Mouse (Mus musculus): ENCODE results near the gene Zfp106.
"Not testable (repeated sequence)": the region's sequence is repeated elsewhere in the genome, so short reads cannot be mapped to it uniquely, and the experiment has no call there.

Zfp106 gene

DNA sequence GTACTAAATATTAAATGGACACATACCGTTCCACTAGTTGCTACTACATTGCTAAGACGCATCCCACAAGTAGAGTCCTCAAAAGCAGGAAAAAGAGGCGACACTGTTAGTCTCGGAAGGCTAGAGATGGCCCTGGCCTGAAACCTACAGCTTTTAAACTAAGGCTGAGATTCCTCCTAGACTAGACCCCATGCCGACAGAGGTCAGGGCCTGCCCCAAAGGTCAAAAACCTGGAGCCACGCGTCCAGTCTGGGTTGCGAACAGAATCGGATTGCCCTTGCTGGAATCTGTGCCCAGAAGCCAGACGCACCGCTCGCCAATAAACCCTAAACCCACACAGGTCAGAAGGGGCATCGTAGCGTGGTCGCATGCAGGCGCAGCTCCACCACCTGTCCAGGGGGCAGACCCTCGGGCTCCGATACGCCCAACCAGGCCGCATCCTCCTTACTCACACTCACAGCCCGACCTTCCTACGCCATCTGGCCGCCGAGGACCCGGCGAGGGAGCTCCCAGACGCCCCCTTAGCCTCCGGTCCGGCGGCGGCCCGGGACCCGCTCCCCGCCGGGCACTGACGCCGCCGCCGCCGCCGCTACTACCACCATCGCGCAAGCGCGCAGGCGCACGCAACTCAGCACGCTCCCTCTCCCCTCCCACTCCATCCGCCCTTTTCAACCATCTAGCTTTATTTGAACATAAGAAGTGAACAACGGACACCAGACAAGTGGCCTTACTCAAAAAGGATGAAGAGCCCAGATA lies at the start of gene Zfp106:
Zfp106 (minus strand) TSS at position 609 of the 756 bp plus-strand sequence.
- DNase-seq (ENCODE audit: low spot score in 2 of 2), result peak; percentile 65 to 89

DNA sequence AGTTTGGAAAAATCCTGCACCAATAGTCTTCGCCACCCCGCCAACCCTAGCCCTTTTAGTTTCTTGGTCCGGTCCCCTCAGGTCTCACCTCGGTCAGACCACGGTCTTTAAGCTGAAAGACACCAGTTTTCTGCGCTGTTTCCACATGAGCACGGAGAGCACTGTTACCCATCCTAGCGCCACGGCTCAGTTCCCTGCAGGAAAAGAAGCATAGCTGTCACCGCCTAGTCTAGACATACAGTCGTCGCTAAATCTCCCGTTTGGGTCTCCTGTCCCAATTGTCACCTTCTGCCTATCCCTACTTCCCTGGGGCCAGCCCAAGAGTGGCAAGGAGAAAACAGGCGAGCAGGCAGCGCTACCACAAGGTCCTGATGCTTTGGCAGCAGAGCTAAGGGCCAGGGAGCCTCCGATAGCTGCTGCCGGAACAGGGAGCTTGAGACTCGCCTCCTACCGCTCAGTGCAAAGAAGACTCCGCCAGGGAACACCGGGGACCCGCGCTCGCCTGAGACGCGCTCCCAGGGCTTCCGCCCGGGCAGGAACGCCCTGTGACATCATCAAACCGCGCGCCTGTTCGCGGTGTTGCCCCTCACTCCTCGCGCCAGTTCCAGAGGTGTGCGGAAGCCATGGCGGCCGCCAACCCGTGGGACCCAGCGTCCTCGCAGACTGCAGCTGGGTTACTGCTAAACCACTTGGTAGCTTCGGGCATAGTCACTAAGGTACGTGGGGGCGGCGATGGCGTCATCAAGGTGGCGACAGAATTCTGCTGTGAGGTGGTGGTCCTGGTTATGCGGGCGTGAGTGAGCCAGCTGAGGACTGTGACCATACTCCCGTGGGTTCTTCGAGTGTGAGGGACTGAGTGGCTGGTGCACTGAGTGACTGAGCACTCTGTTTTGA lies 45.4 kb upstream of the Zfp106 start, which contains the start of the genes Haus2 and Lrrc57:
Haus2 (plus strand) TSS at position 554 of the 894 bp plus-strand sequence.
Lrrc57 (minus strand) TSS at position 691 of the 894 bp plus-strand sequence.
- DNase-seq (ENCODE audit: low spot score in 2 of 2), result peak; percentile 81 to 89

DNA sequence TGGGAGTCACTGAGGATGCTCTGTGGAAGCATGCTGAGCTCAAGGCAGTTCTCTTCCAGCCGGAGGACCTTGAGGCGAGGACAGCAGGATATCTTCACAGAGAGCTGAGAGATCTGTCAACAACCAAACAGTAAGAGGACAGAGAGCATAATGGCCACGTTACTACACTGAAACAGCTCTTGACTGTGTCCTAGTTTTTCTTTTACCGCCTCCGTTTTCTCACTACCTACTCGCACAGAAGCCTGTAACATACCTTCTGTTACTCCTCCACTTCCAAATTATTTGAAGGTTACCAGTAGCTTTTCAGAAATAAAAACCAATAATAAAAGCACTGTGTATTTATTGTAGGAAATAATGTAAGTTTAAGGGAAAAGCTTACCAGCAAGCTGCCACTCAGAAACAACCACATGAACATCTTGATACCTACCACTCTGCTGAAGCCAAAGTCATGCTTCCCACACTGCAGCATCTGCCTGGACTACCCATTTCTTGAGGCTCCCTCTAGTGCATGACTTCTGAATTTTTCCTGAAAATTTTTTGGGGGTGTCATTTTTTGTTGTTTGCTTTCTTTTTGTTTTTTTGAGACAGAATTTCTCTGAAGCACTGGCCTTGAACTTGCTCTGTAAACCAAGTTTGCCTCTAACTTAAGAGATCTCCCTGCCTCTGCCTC lies 42.5 kb upstream of the Zfp106 start:
- DNase-seq (ENCODE audit: low spot score in 2 of 2), result peak in 1 of 2 experiments; percentile 57

GRCm38 (mm10) chr2:120599506-120599905 lies 35.9 kb upstream of the Zfp106 start:
- no peak for DNase-seq (ENCODE audit: low spot score in 2 of 2)

DNA sequence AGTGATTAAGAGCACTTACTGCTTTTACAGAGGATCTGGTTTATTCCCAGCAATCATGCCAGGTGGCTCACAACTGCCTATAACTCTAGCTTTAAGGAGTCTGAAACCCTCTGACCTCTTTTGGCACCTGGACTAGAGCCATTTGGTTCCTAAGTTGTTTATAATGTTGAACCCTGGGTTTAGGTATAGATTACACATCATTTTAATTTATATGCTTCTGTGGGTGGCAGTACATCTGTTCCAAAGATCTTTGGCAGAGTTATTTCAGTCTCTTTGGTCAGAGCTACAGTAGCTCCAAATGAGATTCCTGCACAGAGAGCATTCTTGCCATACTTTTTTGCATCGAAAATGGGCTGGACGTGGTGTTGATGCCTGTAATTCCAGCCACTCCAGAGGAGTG lies 34.1 kb upstream of the Zfp106 start:
- peak in 1 of 2 experiments; percentile 39 for DNase-seq (ENCODE audit: low spot score in 2 of 2)

DNA sequence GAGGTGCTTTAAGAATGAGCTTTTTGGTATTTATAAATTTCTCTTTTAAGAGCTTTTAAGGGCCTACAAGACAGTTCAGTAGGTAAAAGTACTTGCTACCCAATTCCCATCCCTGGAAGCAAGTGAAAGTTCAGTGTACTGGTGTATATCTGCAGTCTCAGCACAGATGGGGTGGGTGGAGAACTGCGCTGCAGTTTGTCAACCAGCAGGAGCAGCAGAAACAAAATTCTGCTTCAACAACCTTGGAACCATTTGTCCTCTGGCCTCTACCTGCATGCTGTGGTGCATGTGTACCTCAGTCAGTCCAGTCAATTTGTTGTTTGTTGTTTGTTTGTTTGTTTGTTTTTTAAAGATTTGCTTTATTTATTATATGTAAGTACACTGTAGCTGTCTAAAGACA lies 28.6 kb upstream of the Zfp106 start:
- DNase-seq (ENCODE audit: low spot score in 2 of 2), result no peak

- peak in 1 of 2 experiments; percentile 85 for DNase-seq (ENCODE audit: low spot score in 2 of 2)
Measured at GRCm38 (mm10) chr2:120589759-120590158, 26.1 kb upstream of the Zfp106 start.

DNA sequence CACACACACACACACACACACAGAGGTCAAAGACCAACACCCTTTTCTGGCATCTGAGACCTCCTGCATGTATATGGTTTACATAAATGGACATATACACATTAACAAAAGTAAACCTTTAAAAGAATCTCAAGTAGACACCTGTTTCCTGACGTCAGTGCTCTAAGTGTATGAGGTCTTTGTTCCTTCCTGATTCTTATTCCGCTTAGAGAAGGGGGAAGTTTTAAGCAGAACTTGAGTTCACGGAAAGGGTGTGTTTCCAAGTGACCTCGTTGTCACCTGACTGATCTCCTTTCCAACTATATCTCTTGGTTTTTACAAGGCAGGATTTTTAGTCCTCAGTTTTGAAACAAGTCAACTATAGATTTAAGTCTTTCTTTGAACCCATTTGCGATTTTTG lies 14.6 kb upstream of the Zfp106 start:
- DNase-seq (ENCODE audit: low spot score in 2 of 2), result no peak

- no peak for DNase-seq (ENCODE audit: low spot score in 2 of 2)
Measured at GRCm38 (mm10) chr2:120577799-120578198, 14.2 kb upstream of the Zfp106 start.

GRCm38 (mm10) chr2:120575978-120576377 lies 12.3 kb upstream of the Zfp106 start:
- DNase-seq (ENCODE audit: low spot score in 2 of 2), result no peak

GRCm38 (mm10) chr2:120575121-120575520 lies 11.5 kb upstream of the Zfp106 start:
- no peak for DNase-seq (ENCODE audit: low spot score in 2 of 2)

GRCm38 (mm10) chr2:120572161-120572560 lies 8.5 kb upstream of the Zfp106 start:
- DNase-seq (ENCODE audit: low spot score in 2 of 2), result not testable (repeated sequence)

DNA sequence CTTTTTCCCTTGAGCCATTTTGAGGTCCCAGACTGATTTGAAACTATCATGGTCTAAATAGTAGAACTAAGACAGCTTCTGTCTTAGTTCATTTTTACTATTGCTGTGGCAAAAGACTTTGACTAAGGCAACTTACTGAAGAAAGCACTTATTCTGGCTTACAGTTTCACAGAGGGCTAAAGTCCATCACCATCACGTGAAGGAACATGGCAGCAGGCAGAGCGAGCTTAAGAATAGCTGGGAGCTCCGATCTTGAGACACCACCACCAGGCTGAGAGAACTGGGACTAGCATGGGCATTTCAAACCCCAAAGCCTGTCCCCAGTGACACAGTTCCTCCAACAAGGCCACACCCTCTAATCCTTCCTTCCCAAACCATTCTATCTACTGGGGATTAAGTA lies 7.4 kb upstream of the Zfp106 start:
- DNase-seq (ENCODE audit: low spot score in 2 of 2), result no peak

DNA sequence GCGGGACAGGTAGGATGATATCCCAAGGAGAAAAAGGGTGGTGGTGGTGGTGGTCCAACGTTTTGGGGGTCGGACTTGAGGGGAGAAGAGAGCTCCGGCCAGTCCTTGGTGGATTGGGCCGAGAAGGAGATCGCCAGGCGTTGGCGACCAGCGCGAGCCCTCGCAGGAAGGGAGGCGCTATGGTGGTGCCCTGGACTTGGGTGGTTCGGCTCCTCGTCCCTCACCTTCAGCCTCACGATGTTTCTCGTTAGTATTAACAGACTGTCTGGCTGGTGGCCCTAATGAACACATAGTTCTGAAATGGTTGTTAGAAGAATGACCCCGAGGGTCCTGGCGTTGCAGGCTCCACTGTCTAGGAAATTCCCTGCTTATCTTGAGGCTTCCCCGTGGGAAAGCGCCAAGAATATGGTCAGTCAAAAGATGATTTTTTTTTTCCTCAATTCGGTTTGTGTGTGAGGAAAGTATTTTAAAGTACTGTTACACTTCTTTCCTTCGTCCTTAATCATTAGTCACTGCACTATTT lies 4.2 kb upstream of the Zfp106 start:
- DNase-seq (ENCODE audit: low spot score in 2 of 2), result no peak

GRCm38 (mm10) chr2:120566886-120567797 lies 3.5 kb upstream of the Zfp106 start, which contains the start of gene Snap23:
Gene Snap23, plus strand, starts transcription at chr2:120567671.
- peak; percentile 85 to 94 for DNase-seq (ENCODE audit: low spot score in 2 of 2)

DNA sequence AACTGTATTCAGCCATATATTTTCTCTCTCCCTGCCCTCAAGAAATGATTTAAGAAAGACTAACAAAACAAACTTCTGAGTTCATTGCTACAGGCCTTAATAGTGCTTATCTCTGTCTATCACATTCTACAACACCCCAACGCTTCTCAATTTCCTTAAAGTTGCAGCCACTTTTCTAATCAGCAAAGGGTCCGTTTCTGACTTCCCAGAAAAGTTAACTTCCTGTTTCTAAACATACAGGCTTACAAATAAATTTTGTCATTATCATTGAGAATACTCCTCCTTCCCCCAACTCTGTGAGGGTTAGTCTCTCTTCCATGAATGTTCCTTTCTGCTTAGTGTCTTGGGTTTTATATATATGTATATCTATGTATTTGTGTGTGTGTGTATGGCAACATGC lies 1.7 kb upstream of the Zfp106 start:
- DNase-seq (ENCODE audit: low spot score in 2 of 2), result no peak

DNA sequence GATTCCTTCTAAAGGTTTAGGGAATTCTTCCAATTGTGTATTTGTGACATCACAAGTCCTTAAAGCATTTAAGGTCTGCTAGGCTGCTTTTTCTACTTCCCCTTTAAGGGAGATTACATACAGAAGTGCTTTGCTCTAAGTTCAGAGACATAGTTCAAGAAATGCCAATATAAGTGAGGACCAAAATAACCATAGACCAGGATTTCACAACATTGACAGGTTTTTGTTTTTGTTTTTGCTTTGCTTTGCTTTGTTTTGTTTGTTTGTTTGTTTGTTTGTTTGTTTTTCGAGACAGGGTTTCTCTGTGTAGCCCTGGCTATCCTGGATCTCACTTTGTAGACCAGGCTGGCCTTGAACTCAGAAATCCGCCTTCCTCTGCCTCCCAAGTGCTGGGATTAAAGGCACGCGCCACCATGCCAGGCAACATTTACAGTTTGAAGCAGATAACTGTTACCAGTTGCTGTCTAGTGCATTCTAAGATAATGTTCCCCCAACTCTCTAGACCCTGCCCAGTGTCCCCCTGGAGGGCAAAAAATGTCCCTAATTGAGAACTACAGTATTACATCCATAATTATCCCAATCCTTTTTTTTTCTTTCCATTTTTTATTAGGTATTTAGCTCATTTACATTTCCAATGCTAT lies 1.0 kb upstream of the Zfp106 start:
- DNase-seq (ENCODE audit: low spot score in 2 of 2), result not testable (repeated sequence)

DNA sequence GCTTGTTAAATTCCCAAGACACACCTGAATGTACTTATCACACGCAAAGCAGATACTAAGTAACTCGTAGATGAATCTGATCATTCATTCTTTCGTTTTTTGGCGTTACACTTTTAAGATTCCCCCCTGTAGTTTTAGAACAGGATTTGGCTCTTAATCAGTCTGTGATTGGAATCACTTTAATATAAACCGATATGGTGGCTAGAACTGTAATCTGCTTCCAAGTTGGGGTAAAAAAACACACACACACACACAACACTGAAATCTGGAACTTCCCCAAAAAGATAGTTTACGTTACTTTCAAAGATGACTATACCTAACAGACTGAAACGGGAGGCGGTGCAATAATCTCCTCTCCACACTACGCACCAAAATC lies 796 bp downstream of the Zfp106 start:
- DNase-seq (ENCODE audit: low spot score in 2 of 2), result no peak

GRCm38 (mm10) chr2:120561524-120561923 lies 2.1 kb downstream of the Zfp106 start:
- DNase-seq (ENCODE audit: low spot score in 2 of 2), result no peak

GRCm38 (mm10) chr2:120558813-120559212 lies 4.8 kb downstream of the Zfp106 start:
- no peak for DNase-seq (ENCODE audit: low spot score in 2 of 2)

Data from left cerebral cortex, adult 9 months (tissue).